Mouse (Mus musculus): ENCODE measurements around the gene a.
A peak's percentile ranks its signal among the peaks of the same experiment; 100 is the strongest.
"Not testable (repeated sequence)": the region's sequence is repeated elsewhere in the genome, so short reads cannot be mapped to it uniquely, and the experiment has no call there.

The a gene

DNA sequence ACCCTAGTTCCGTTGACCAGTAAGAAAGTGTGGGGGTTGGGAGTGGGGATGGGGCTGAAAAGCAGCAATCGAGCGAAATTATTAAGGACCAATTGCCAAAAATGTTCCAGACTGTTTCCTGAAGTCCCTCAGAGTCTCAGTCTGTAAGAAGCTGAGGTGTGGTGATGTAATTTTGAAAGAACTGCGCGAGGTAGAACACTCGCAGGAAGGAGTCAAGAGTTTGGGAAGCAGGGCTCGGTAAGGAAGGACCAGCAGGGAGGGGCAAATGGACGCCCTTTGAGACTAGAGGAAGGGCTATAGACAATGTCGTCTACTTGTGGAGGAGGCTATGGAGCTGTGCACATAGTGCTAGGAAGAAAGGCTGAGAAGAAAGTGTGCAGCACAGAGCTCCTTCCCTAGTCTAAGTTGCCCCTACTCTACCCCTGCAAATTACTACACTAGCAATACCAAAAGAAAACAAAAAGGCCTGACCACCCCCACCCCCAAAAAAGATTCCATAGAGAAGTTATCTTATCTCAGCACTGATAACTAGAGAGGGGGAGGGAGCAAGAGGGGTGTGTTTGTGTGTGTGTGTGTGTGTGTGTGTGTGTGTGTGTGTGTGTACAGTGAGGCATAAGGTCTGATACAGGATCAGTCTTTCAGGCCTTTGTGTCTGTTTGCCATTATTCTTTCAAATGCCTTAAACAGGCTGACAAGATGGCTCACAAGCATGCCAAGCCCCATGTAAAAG lies 260.6 kb downstream of the a start:
- no peak for DNase-seq (ENCODE audit: low spot score in 2 of 2)

DNA sequence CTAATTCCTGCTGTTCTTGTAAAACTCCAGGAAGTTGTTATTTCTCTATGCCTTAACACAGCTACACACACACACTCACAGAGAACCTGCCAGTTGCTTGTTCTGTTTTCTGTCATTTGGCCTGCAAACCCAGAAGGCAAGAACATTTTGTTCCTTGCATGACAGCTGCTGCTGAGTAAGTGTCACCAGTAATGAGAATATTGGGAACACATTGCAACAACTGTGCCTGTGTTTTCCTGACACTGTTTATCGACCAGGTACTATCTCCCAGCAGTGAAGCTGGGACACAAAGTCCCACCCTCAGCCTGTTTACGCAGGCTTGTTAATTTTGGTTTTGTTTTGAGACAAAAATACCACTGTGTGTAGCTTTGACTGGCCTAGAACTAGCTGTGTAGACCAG lies 261.5 kb downstream of the a start:
- DNase-seq (ENCODE audit: low spot score in 2 of 2), result no peak

GRCm38 (mm10) chr2:155053512-155053911 lies 262.3 kb downstream of the a start:
- not testable (repeated sequence) for DNase-seq (ENCODE audit: low spot score in 2 of 2)

DNA sequence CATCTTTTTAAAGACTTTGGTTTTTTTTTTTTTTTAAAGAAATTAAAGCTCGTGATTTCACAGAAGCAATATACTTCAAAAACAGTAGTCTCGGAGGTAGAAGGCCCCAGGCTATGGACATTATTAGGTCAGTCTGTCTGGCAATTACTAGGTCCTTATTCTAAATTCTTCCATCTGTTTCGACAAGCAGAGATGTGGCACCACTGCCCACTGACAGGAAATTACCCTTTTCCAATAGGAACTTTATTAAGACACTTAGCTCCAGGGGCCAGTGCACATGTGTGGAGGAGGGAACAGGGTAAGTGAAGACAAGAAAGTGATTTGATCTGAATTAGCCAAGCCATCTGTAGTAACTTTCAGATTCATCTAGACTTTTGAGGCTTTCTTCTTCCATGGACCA lies 263.5 kb downstream of the a start:
- no peak for DNase-seq (ENCODE audit: low spot score in 2 of 2)

DNA sequence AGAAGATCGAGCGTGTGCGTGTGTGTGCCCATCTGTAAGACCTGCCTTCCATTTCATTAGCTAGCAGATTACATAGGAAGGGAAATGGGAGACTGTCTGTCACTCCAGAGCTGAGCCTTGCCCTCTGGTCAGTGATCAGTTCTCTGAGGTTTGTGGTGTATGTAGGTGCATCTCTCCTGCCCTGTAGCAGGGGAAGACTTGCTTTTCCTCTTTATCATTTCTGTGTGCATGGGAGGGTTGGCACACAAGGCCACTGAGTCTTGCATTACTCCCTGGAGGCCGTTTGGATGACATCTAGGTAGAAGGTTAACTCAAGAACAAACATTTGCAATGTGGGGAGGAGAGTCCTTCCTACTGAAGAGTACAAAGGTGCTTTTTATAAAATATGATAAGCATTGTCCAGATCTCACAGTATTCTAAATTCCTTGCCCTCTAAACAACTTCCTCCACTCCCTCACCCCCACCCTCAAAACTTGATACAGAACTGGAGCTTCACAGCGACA lies 264.9 kb downstream of the a start:
- no peak for DNase-seq (ENCODE audit: low spot score in 2 of 2)

DNA sequence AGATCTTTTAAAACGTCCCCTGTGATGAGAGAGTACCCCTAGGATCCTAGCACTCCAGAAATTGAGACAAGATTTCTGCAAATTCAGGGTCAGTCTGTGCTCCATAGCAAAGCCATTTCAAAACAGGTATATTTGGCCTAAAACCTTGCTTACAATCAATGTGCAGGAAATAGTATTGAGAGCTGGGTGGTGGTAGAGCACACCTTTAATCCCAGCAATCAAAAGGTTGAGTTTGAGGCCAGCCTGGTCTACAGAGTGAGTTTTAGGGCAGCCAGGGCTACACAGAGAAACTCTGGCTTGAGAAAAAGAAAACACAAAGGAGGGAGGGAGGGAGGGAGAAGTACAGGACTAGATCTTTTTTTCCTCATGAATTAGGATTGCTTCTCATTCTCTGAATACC lies 266.2 kb downstream of the a start:
- no peak for DNase-seq (ENCODE audit: low spot score in 2 of 2)

DNA sequence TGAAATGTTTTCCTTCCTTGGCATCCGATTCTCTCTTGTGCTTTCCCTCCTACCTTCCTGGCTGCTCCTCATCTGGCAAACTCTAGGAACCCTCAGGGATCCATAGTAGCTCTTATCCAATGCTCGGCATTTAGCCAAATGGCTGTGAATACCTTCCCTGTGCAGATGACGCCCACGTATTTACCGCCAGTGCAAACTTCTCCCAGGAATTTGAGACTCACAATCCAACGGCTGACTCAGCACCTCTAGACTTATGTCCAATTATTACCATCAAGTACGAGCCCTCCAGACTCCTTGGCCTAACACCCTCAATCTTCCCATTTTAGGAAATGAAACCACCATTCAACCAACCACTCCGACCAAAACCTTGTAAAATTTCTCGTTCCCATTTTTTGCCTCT lies 279.8 kb downstream of the a start:
- DNase-seq (ENCODE audit: low spot score in 2 of 2), result peak in 1 of 2 experiments; percentile 13

- no peak for DNase-seq (ENCODE audit: low spot score in 2 of 2)
These were observed 281.3 kb downstream of the a start for GRCm38 (mm10) chr2:155072353-155073145.

DNA sequence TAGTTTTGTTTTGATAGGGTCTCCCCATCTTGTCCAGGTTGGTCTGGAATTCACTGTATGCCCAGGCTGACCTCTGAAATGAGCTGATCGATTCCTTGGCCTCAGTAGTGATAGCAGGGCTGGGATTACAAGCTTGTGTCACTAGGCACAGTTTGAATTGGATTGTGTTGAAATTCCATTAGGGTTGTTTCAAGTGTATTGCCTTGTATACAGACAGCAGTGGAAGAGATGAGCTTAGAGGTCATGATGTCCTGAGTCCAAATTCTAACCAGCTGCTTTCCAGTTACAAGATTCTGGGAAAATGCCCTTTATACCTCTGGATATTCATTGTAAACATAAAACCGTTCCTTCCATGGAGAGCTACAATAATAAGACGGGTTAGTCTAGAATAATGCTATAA lies 282.1 kb downstream of the a start:
- DNase-seq (ENCODE audit: low spot score in 2 of 2), result no peak

DNA sequence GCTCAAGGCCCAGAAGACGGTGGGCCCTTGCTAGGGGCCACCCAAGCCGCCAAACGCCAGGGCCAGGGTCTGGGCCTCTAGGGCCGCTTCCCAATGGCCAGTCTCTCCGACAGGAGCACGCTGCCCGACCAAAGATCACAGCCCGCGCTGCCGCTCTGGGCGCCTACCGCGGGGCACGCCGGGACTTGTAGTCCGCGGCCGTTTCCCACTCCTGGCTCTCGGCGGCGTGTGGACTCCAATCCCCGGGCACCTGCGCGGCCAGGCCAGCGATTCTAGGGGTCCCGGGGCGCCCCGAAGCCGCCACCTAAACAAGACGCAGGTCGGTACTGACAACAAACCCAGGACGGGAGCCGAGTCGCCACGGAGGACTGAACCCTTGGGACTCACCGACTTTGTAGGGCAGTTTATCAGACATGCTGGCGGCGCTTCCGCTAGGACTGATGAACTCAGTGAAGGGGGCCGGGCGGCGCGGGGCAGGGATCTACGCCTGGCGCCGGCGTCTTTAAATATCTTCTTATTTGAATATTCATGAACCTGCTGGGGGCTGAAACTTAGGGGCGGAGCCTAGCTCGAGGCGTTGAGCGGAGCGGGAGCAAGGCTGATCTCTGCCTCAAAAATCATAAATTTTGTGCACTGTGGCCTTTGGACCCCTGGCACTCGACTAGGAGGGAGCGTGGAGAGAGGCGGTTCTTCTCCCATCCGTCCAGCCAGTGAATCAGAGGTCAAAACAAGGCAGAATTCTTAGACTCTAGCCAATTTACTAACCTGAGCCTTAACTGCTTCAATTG lies 283.0 kb downstream of the a start, which contains the start of gene Ahcy:
Gene Ahcy (minus strand): TSS at position 520 of the 788 bp plus-strand sequence.
- DNase-seq (ENCODE audit: low spot score in 2 of 2), result peak; percentile 73 to 89

GRCm38 (mm10) chr2:155074766-155075330 lies 283.6 kb downstream of the a start:
- peak in 1 of 2 experiments; percentile 33 for DNase-seq (ENCODE audit: low spot score in 2 of 2)

DNA sequence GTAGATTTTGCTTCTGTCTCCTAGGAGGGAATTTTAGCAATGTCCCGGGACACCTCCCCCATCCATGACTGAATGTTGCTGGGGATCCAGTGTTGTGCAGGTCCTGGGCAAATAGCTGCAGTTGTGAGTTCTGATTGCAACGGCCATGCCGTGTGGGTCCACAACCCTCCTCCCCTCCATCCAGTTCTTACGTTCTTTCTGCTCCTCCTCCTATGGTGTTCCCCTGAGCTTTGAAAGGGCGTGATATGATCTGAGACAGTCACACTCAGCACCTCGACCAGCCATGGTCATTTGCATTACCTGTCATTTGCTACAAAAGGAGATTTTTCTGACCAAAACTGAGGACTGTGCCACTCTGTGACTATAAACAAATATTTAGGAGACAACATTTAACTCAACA lies 284.4 kb downstream of the a start:
- DNase-seq (ENCODE audit: low spot score in 2 of 2), result no peak

DNA sequence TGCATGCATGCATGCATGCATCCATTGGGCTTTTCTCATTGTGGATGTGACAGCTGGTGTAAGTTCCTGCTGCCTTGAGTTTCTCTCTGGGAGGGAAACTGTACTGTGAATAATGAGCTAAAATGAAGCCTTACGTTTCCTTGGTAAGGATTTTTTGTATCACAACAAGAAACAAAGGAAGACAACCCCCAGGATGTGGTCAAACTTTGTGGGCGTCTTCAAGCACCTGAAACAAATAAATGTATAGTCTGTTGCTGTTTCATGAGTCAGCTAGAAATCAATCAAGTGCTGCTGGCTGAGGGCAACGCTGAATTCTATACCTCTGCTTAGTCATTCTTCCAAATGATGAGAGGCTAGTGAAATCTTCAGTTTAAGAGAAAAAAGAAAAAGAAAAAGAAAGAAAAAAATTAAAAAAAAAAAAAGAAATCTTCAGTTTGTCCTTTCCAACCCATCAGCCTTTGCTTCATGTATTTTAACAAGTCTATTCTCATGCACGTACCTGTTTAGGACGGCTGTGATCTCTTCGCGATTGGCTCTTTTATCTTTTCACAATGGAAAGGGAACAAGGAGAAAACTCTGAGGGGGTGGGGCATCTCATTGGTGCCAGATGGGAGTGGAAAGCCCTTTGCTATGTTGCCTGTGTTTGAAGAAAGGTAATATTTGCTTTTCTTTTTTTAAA lies 288.4 kb downstream of the a start:
- DNase-seq (ENCODE audit: low spot score in 2 of 2), result no peak

- DNase-seq (ENCODE audit: low spot score in 2 of 2), result no peak
These were observed 289.0 kb downstream of the a start for GRCm38 (mm10) chr2:155080179-155080530.

DNA sequence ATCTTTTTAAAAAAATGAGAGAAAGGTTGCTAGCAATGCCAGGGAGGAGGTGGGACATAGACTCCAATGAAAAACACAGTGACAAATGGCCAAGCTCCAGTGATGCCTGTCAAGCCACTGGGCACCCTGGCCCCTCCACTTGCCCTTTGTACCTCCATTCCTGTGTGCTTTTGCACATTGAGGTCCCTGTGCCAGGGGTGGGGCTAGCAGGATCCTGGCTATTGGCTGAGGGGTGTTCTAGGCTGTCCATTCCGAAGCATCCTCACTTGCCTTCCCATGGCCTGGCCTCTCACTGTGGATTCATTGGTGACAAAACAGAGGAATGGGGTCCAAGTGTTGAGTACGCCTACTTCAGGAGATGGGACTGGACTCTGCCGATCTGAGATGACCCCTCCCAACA lies 289.9 kb downstream of the a start:
- DNase-seq (ENCODE audit: low spot score in 2 of 2), result no peak

- peak in 1 of 2 experiments; percentile 58 for DNase-seq (ENCODE audit: low spot score in 2 of 2)
These were observed 291.1 kb downstream of the a start for GRCm38 (mm10) chr2:155082121-155082803.

GRCm38 (mm10) chr2:155084546-155084945 lies 293.3 kb downstream of the a start:
- DNase-seq (ENCODE audit: low spot score in 2 of 2), result no peak

DNA sequence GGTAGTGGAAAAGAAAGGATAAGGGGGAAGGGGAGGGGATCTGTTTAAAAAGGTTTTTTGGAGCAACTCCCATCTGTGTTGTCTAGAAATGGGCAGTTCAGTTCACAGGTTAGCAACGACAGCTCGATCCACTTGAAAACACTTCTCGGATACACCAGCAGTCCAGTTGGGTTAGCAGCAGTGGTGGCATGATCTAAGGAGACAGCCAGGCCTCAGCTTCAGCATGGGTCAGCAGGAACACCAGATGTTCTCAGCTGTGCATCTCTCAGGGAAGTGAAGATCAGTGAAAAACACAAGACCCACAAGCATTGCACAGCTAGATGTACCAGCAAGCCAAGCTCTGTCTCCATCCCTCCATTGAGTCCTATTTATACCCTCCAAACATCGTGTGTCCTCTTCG lies 295.1 kb downstream of the a start:
- DNase-seq (ENCODE audit: low spot score in 2 of 2), result no peak

DNA sequence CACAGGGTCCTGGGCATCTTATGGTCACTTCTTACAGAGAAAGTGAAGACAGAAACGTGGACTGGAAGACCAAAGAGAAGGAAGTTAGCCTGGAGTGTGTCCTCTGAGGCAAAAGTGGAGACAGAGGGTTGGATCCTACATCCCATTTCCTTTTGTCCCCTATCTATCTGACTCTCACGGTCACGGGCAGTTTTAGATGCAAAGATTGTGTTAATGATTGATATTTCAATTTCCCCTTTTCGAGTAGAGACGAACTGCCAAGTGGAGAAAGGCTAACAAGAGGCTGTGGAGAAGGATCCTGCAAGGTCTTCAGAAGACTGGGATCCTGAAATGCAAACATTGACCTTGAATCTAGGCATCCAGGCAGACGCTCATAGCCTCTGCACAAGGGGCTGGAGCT lies 297.1 kb downstream of the a start:
- DNase-seq (ENCODE audit: low spot score in 2 of 2), result no peak

DNA sequence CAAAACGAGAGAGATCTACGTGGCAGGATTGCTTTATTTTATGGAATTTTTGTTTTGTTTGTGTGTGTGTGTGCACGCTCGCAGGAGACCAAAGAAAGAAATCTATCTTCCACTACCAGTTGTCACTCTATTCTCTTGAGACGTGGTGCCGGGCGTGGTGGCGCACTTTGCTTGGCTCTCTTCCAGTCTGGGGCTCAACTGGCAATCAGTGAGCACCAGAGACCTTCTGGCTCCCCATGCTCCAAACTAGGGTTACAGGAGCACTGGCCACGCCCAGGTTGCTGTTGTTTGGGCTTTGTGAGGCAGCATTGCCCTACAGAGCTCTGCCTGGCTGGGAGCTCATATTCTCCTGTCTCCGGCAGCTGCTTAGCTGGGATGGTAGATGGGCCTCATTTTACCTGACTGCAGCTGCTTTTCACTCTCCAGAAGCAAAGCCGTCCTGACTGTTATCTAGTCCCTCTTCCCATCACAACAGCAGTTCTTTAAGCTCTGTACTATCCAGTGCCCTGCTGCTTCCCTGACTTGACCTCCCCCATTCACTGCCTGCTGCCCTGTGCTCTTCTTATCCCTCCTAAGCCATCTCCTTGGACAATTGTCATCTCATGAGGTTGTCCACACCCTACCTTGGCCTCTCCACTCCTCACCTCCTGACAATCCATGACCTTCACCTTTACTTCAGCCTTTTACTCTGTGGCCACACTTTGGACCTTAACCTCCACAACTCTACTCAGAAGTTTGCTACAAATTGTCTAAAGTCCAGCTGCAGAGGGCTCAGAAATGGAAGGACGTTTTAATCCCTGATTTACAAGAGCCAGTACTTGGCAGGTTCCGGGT lies 299.9 kb downstream of the a start:
- DNase-seq (ENCODE audit: low spot score in 2 of 2), result no peak
